Mouse (Mus musculus) stomach, postnatal 0 days (tissue): ENCODE measurements around the gene Pet2. TPM values are rescaled to one million over a fixed set of nuclear protein-coding genes. Genes with fewer than 3 reads are reported as not detected.

Experiments
- ATAC-seq: fragments of 200-750 bp; cut with Nextera tagmentation; 2 replicates; pipeline ENCODE4 v1.8.0; 2017; ENCODE audit not compliant: low FRiP score, low TSS enrichment
- DNase-seq: peaks from one replicate; pipeline ENCODE4 v3.0.0-alpha.2; 2016; ENCODE audit warnings: low spot score
- H3K27ac ChIP-seq: fragments of 300-500 bp; sonication (generic); replicated peaks from 2 replicates; pipeline ENCODE4 v1.5.1; 2014; ENCODE audit warnings: mild to moderate bottlenecking, control low read depth
- H3K27me3 ChIP-seq: fragments of 300-500 bp; sonication (generic); 2 replicates; pipeline ENCODE4 v1.6.1; 2014; ENCODE audit warnings: low read length; ENCODE audit not compliant: control insufficient read depth, insufficient read depth
- H3K36me3 ChIP-seq: fragments of 300-500 bp; sonication (generic); 2 replicates; pipeline ENCODE4 v1.6.1; 2014; ENCODE audit warnings: low read length, mixed read lengths; ENCODE audit not compliant: control insufficient read depth, insufficient read depth
- H3K4me1 ChIP-seq: fragments of 300-500 bp; sonication (generic); replicated peaks from 2 replicates; pipeline ENCODE4 v1.6.1; 2014; ENCODE audit warnings: antibody characterized with exemption; ENCODE audit not compliant: control insufficient read depth, insufficient read depth
- H3K4me2 ChIP-seq: fragments of 300-500 bp; sonication (generic); replicated peaks from 2 replicates; pipeline ENCODE4 v1.6.1; 2014; ENCODE audit warnings: low read depth, mild to moderate bottlenecking, control low read depth, moderate library complexity
- H3K4me3 ChIP-seq: fragments of 300-500 bp; sonication (generic); 2 replicates; pipeline ENCODE4 v1.5.1; 2014; ENCODE audit warnings: low read depth, low read length, control low read depth
- H3K9ac ChIP-seq: fragments of 300-500 bp; sonication (generic); 2 replicates; pipeline ENCODE4 v1.6.1; 2014; ENCODE audit warnings: mild to moderate bottlenecking, low read length, control low read depth, mixed read lengths
- H3K9me3 ChIP-seq: fragments of 300-500 bp; sonication (generic); 2 replicates; pipeline ENCODE4 v1.6.1; 2016; ENCODE audit warnings: low read length; ENCODE audit not compliant: control insufficient read depth
- CTCF ChIP-seq: IDR thresholded peaks from 2 replicates; pipeline ENCODE4 v1.5.1; 2016; ENCODE audit warnings: antibody characterized with exemption, low read depth, mild to moderate bottlenecking, moderate library complexity
- EP300 ChIP-seq: optimal IDR thresholded peaks from 2 replicates; pipeline ENCODE3; 2016; ENCODE audit warnings: antibody characterized with exemption
- WGBS: fragments of 180-500 bp; shearing (Covaris S2); extraction: QIAGEN DNeasy Blood & Tissue Kit; methylation state at CpG from one replicate; pipeline ENCODE4 v1.1.7; 2014; 5-methylcytosine and 5-hydroxymethylcytosine counted together
- polyA plus RNA-seq: library from polyadenylated mRNA; unstranded; fragments of >200 nt; fragmentation: Nextera tagmentation; extraction: Ambion mirVana; gene quantifications from 2 replicates; pipeline ENCODE4 v1.2.1, GENCODE M21; 2015

The Pet2 gene
- 0.02 TPM in 1 of 2 replicates, not detected in the other for polyA plus RNA-seq

- H3K4me2 ChIP-seq: no peak within 1 kb of the TSS
- DNase-seq: no peak
- ATAC-seq: no peak
- H3K4me3 ChIP-seq: no peak within 1 kb of the TSS
- no peak for TF ChIP-seq EP300
- no peak for TF ChIP-seq CTCF
- H3K9ac ChIP-seq: no peak within 1 kb of the TSS
- H3K27ac ChIP-seq: no peak within 1 kb of the TSS
- no peaks in the 10 kb centered on the region for H3K27me3 ChIP-seq
- H3K36me3 ChIP-seq: no peaks in the 10 kb centered on the region
- H3K4me1 ChIP-seq: no peaks in the 10 kb centered on the region
- no peaks in the 10 kb centered on the region for H3K9me3 ChIP-seq
- WGBS: 90% methylated on average over 9 of the region's 9 CpGs
Observed at GRCm38 (mm10) chrX:89409589-89409988, at the start of gene Pet2. Pet2 (minus strand) TSS chrX:89409689.
